Mouse (Mus musculus): Measurements from ENCODE around the gene Mest. TPM values are rescaled to one million over a fixed set of nuclear protein-coding genes. Genes with fewer than 3 reads are reported as not detected.

Gene Mest
- total and polyA plus RNA-seq, 3 experiments = 0.12 to 0.31 TPM; not detected in 1

DNA sequence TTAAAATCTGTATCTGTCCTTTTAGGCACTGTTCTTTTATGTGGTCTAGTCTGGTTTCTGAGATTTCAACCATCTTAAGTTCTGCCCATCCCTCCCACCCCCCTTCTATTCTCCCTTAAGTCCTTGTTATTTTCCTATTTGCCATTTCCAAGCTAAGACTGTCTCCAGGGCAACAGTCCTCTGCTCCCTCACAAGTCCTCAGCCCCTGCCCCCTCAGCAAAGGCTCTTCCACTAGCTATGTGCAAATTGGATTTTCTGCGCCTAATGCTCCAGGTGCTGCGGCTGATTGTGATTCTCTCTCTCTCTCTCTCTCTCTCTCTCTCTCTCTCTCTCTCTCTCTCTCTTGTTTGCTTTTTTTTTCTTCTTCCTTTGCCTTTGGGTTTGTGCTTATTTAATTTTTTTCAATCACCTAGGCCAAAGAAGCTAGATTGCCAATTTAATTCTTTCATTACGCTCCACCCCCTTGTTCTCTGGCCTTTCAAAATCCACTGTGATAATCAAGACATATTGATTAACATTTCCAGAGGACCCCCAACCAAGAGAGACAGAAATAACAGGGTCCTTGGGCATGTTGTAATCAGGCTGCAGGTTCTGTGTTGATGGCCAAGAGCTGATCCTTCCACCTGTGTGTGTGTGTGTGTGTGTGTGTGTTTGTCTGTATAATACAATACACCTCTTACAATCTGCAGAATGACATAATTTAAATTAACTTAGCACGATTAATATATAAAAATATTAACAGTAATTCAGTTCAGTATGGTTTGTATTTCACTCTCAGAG, 772 bp upstream of the Mest start:
- Histone ChIP-seq H3K4me3 (ENCODE audit: control insufficient read depth in 1 of 2, insufficient read depth in 1 of 2, low read depth in 2 of 2, low read length in 2 of 2) (no peak overlapping the region), H3K79me2 (ENCODE audit: control insufficient read depth, insufficient read depth, low read length, poor library complexity) (no peaks in the 10 kb centered on the region), H3K36me3 (ENCODE audit: control insufficient read depth in 1 of 2, insufficient read depth in 2 of 2, low read length in 2 of 2) (no peaks in the 10 kb centered on the region), H3K9ac (ENCODE audit: control insufficient read depth, low read depth, low read length, poor library complexity, severe bottlenecking) (no peak overlapping the region), H3K4me1 (ENCODE audit: control insufficient read depth in 1 of 2, insufficient read depth in 2 of 2, low read length in 2 of 2) (no peaks in the 10 kb centered on the region), H3K9me3 (replicated peaks; ENCODE audit: insufficient read depth, low read length) (no peaks in the 10 kb centered on the region), H3K27ac (ENCODE audit: control insufficient read depth, low read depth, low read length) (no peak overlapping the region), H3K27me3 (ENCODE audit: control insufficient read depth in 1 of 2, insufficient read depth in 2 of 2, low read length in 2 of 2) (peaks cover 2 to 16% of the 10 kb centered on the region in 2 experiments; a peak in 2 of 4 replicates)
- no peak for DNase-seq (ENCODE audit: low read depth, low spot score)
- no peak for TF ChIP-seq ZNF384 (IDR thresholded peaks at IDR 0.05; ENCODE audit: low read depth, low read length)

DNA sequence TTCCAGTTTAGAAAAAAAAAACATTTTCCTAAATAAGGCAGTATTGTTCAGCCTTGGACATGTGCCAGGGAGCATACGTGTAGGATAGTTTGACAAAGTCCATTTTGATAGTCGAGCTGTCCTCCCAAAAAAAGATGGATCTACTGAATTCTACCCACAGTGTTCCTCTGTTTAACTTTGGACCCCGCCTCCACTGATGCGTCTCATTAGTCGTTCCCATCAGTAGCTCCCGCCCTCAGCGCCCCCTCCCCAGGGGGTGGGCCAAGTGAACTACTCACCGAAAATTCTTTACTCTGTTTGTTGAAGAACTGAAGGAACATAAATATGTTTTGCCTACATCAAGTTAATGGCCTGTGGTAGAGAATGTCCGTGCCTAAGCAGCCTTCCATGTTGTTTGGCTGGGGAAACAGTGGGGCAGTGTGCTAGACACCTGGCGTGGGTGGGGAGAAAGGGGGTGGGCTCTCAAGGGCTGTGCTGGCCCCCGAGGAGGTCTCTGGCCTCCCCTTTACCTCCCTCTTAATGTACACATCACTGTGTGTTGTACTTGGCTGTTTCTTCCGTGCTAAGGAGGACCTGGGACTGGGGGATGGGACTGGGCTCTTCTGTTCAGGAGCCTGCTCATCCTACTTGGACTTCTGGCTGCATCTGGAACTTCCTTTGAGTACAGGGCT, 7.1 kb downstream of the Mest start:
- Histone ChIP-seq H3K4me3 (ENCODE audit: control insufficient read depth in 1 of 2, insufficient read depth in 1 of 2, low read depth in 2 of 2, low read length in 2 of 2) (no peak overlapping the region), H3K79me2 (ENCODE audit: control insufficient read depth, insufficient read depth, low read length, poor library complexity) (no peaks in the 10 kb centered on the region), H3K4me1 (ENCODE audit: control insufficient read depth in 1 of 2, insufficient read depth in 2 of 2, low read length in 2 of 2) (no peaks in the 10 kb centered on the region), H3K9me3 (replicated peaks; ENCODE audit: insufficient read depth, low read length) (no peaks in the 10 kb centered on the region), H3K36me3 (ENCODE audit: control insufficient read depth in 1 of 2, insufficient read depth in 2 of 2, low read length in 2 of 2) (no peaks in the 10 kb centered on the region), H3K9ac (ENCODE audit: control insufficient read depth, low read depth, low read length, poor library complexity, severe bottlenecking) (no peak overlapping the region), H3K27me3 (ENCODE audit: control insufficient read depth in 1 of 2, insufficient read depth in 2 of 2, low read length in 2 of 2) (peaks cover 0 to 11% of the 10 kb centered on the region in 2 experiments; a peak in 3 of 4 replicates), H3K27ac (ENCODE audit: control insufficient read depth, low read depth, low read length) (no peak overlapping the region)
- DNase-seq (ENCODE audit: low read depth, low spot score) = no peak
- TF ChIP-seq SIN3A (IDR thresholded peaks at IDR 0.05; ENCODE audit: low read length) = no peak

DNA sequence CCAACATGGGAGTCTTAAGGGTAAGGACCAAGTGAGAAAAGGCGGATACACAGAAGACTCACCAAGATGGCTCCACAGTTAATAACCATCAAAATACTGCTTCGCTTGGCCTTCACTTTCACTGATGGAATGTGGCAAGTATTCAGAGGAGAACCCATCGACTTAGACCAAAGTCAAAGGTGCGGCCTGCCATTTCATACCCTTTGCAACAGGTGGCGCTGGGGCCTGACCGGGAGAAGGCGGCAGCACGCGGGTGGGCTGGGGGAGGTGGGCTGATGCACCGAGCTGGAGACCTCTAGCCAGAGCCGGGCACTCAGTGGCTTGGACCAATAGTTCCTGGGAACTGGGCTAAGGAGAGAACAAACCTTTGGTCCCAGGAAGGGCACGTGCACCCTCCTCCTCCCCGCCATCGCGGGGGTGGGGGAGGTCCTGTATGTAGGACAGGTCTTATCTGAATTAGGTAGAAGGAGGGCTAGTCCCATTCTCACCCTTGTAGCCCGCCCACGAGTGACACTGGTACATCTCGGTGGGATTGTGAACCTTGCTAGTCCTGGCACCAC, 9.3 kb downstream of the Mest start:
- TF ChIP-seq SMC3 (IDR thresholded peaks at IDR 0.05; ENCODE audit: low read depth, low read length) (no peak), MYB (IDR thresholded peaks at IDR 0.05; ENCODE audit: low read depth, low read length) (no peak), CHD2 (IDR thresholded peaks at IDR 0.05; ENCODE audit: low read length) (no peak), MXI1 (IDR thresholded peaks at IDR 0.05; ENCODE audit: low read depth, low read length) (no peak), MAFK (IDR thresholded peaks at IDR 0.05; ENCODE audit: borderline replicate concordance, low read depth, low read length) (no peak), E2F4 (IDR thresholded peaks at IDR 0.05; ENCODE audit: borderline replicate concordance, low read depth, low read length) (no peak), ZMIZ1 (IDR thresholded peaks at IDR 0.05; ENCODE audit: low read depth, low read length) (no peak), MEF2A (IDR thresholded peaks at IDR 0.05; ENCODE audit: extremely low read depth, insufficient replicate concordance, low read depth, low read length, poor library complexity, severe bottlenecking) (no peak), MAZ (IDR thresholded peaks at IDR 0.05; ENCODE audit: low read depth, low read length) (no peak), ZNF384 (IDR thresholded peaks at IDR 0.05; ENCODE audit: low read depth, low read length) (no peak), ETS1 (IDR thresholded peaks at IDR 0.05; ENCODE audit: low read depth, low read length) (no peak), KAT2A (conservative IDR thresholded peaks at IDR 0.05; ENCODE audit: low read depth, low read length) (no peak), NELFE (IDR thresholded peaks at IDR 0.05; ENCODE audit: low read depth, low read length) (no peak), POLR2A (IDR thresholded peaks at IDR 0.05; ENCODE audit: control insufficient read depth in 1 of 2, insufficient read depth in 1 of 2, low read depth in 1 of 2, low read length in 2 of 2, poor library complexity in 1 of 2) (no peak), GATA1 (IDR thresholded peaks at IDR 0.05; ENCODE audit: low read depth, low read length) (no peak)
- no peaks in the 10 kb centered on the region for H3K79me2 ChIP-seq (ENCODE audit: control insufficient read depth, insufficient read depth, low read length, poor library complexity)
- H3K9me3 ChIP-seq (replicated peaks; ENCODE audit: insufficient read depth, low read length) = no peaks in the 10 kb centered on the region
- H3K27me3 ChIP-seq (ENCODE audit: control insufficient read depth in 1 of 2, insufficient read depth in 2 of 2, low read length in 2 of 2) = no peaks in the 10 kb centered on the region; a peak in 1 of 4 replicates
- H3K4me1 ChIP-seq (ENCODE audit: control insufficient read depth in 1 of 2, insufficient read depth in 2 of 2, low read length in 2 of 2) = no peaks in the 10 kb centered on the region
- H3K4me3 ChIP-seq (ENCODE audit: control insufficient read depth in 1 of 2, insufficient read depth in 1 of 2, low read depth in 2 of 2, low read length in 2 of 2) = no peak overlapping the region
- H3K36me3 ChIP-seq (ENCODE audit: control insufficient read depth in 1 of 2, insufficient read depth in 2 of 2, low read length in 2 of 2) = no peaks in the 10 kb centered on the region
- H3K9ac ChIP-seq (ENCODE audit: control insufficient read depth, low read depth, low read length, poor library complexity, severe bottlenecking) = no peak overlapping the region
- no peak for DNase-seq (ENCODE audit: low read depth, low spot score)
- no peak overlapping the region for H3K27ac ChIP-seq (ENCODE audit: control insufficient read depth, low read depth, low read length)
